In the genomic region with DNA sequence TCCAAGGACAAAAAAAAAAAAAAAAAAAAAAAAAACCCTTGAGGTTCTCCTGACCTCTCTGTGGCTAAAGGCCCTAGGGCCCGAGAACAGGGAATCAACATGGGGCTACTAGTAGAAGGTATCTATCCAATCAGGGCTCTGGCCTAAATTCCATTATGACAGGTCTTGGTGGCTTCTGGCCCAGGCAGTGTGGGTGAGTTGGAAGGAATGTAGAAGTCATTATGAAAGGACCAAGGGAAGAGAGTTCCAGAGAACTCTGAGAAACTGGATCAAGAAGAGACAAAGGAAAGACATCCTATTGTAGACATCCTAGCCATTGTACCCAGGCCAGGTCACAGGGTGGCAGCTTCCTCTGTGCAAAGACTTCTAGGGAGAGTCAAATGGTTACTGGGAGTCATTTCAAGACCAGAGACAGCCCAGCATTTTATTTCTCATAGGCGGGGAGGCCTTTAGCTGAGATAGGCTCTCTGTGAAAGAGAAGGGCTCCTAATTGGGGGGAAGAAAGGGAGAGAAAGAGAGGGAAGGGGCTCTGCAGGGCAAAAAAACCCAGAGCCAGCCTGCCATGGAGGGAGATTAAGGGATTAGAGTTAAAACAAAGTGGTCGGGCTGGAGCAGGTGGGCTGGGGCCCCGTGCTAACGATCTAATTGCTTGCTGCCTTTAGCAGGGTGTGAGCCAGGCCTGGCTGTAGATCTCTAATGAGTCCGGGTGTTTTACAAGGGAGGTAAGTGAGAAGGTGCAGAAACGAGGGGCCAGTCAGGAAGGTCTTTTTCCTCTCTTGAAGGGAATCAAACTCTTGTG, we compare ENCODE assay signal across 13 mouse cellular contexts. TPM values are rescaled to one million over a fixed set of nuclear protein-coding genes. Genes with fewer than 3 reads are reported as not detected.
A peak's percentile ranks its signal among the peaks of the same experiment; 100 is the strongest.
DNase-seq lines count a peak whose midpoint lies in the region; ATAC-seq lines count a peak whose summit lies in the region.
"Had no signal": no experiment of that assay in that cellular context is flagged by ENCODE, and none has a peak within 500 bp of the region (broad histone marks: within the 10 kb centered on the region; RNA-seq: fewer than 3 reads in every experiment).

No protein-coding gene starts in this region.

- peak overlapping the region; percentile 17; the same call in 1 of the 2 replicates for H3K9ac ChIP-seq in forebrain, embryonic 14.5 days (ENCODE audit: low read length)
- H3K9ac ChIP-seq in midbrain, embryonic 13.5 days (replicated peaks): no peak overlapping the region
- H3K9ac ChIP-seq: embryonic facial prominence, embryonic 15.5 days; heart, embryonic 12.5 days; intestine, embryonic 15.5 days had no signal

- H3K36me3 ChIP-seq in forebrain, embryonic 14.5 days (ENCODE audit: control insufficient read depth, insufficient read depth, low read length): peaks cover 27% of the 10 kb centered on the region
- H3K36me3 ChIP-seq in midbrain, embryonic 13.5 days: peaks cover 25% of the 10 kb centered on the region
- H3K36me3 ChIP-seq: embryonic facial prominence, embryonic 15.5 days; heart, embryonic 12.5 days; intestine, embryonic 15.5 days had no signal

- H3K27me3 ChIP-seq in forebrain, embryonic 14.5 days (replicated peaks; ENCODE audit: control insufficient read depth, insufficient read depth, low read length): no peaks in the 10 kb centered on the region
- peaks cover 43% of the 10 kb centered on the region for H3K27me3 ChIP-seq in midbrain, embryonic 13.5 days

- H3K4me3 ChIP-seq in forebrain, embryonic 14.5 days (ENCODE audit: low read depth, low read length): no peak overlapping the region
- no peak overlapping the region for H3K4me3 ChIP-seq in midbrain, embryonic 13.5 days (replicated peaks)
- H3K4me3 ChIP-seq: embryonic facial prominence, embryonic 15.5 days; heart, embryonic 12.5 days; intestine, embryonic 15.5 days had no signal

- peak; percentile 73 for DNase-seq in 3T3-L1 (ENCODE audit: low read depth, low spot score)
- DNase-seq in Muller cell, postnatal 12 days (ENCODE audit: inconsistent ontology term): peak; percentile 86
- DNase-seq in forebrain, embryonic 14.5 days (ENCODE audit: low spot score): peak; percentile 83
- no peak for DNase-seq in urinary bladder, postnatal 36 days (ENCODE audit: low spot score in 2 of 2)
- DNase-seq in testis, postnatal 10 days (ENCODE audit: low spot score): no peak
- DNase-seq in heart, postnatal 25 days (ENCODE audit: low spot score): no peak

- peak overlapping the region; percentile 97 for H3K27ac ChIP-seq in forebrain, embryonic 14.5 days (ENCODE audit: low read depth, low read length)
- H3K27ac ChIP-seq in midbrain, embryonic 13.5 days: peak overlapping the region; percentile 96
- H3K27ac ChIP-seq: embryonic facial prominence, embryonic 15.5 days; intestine, embryonic 15.5 days had no signal

- peak; percentile 15 for ATAC-seq in forebrain, embryonic 14.5 days
- ATAC-seq in midbrain, embryonic 13.5 days: no peak
- ATAC-seq: intestine, embryonic 15.5 days had no signal

- 2% methylated on average over 7 of the region's 7 CpGs for WGBS in forebrain, embryonic 14.5 days
- WGBS in midbrain, embryonic 13.5 days: 13% methylated on average over 7 of the region's 7 CpGs

- intact Hi-C loops in heart, postnatal 25 days (cut with DNase I): no loop called here

- no peaks in the 10 kb centered on the region for H3K9me3 ChIP-seq in forebrain, embryonic 14.5 days (replicated peaks; ENCODE audit: control insufficient read depth, low read length)
- no peaks in the 10 kb centered on the region for H3K9me3 ChIP-seq in midbrain, embryonic 13.5 days
- H3K9me3 ChIP-seq: embryonic facial prominence, embryonic 15.5 days; heart, embryonic 12.5 days; intestine, embryonic 15.5 days had no signal

- H3K4me1 ChIP-seq in forebrain, embryonic 14.5 days (ENCODE audit: control insufficient read depth, insufficient read depth, low read length): peaks cover 83% of the 10 kb centered on the region
- H3K4me1 ChIP-seq in midbrain, embryonic 13.5 days (replicated peaks): peaks cover 87% of the 10 kb centered on the region
- H3K4me1 ChIP-seq: embryonic facial prominence, embryonic 15.5 days; heart, embryonic 12.5 days; intestine, embryonic 15.5 days had no signal

- H3K4me2 ChIP-seq in forebrain, embryonic 14.5 days (ENCODE audit: low read length): no peak overlapping the region
- no peak overlapping the region for H3K4me2 ChIP-seq in midbrain, embryonic 13.5 days (replicated peaks)
- H3K4me2 ChIP-seq: embryonic facial prominence, embryonic 15.5 days; heart, embryonic 12.5 days; intestine, embryonic 15.5 days had no signal

RNA-seq across cellular contexts. Expression of gene Rhbg, which starts 21.5 kb away (rescaled TPM):
- polyA plus RNA-seq in forebrain, embryonic 14.5 days (2014; fragmentation: Nextera tagmentation; extraction: Ambion mirVana): 0.25 TPM in 1 of 2 replicates, not detected in the other
- polyA plus RNA-seq in midbrain, embryonic 13.5 days (2015; fragmentation: Nextera tagmentation; extraction: Ambion mirVana): 0.12 TPM in 1 of 2 replicates, not detected in the other
- not detected for total RNA-seq in heart, postnatal 25 days (2021)
- total RNA-seq: gastrocnemius, adult 18-20 months; layer of hippocampus, adult 18-20 months; monocyte, adult 5-6 weeks had no signal

RNA-seq across cellular contexts. Expression of gene Gm38392, which starts 54.0 kb away (rescaled TPM):
- 0.18 and 0.22 TPM in 2 replicates for polyA plus RNA-seq in forebrain, embryonic 14.5 days (2014; fragmentation: Nextera tagmentation; extraction: Ambion mirVana)
- polyA plus RNA-seq in midbrain, embryonic 13.5 days (2015; fragmentation: Nextera tagmentation; extraction: Ambion mirVana): 0.16 TPM in 1 of 2 replicates, not detected in the other
- total RNA-seq in heart, postnatal 25 days (2021): under 1 TPM in 1 of 2 experiments, not detected in 1; 0.22 TPM
- total RNA-seq: monocyte, adult 5-6 weeks had no signal
- polyA plus RNA-seq: heart, embryonic 12.5 days had no signal

Comparison
In these comparisons a context has a peak if more than half of its experiments do, and no peak if none do; other contexts are left out.
1. DNase-seq: peak in 3T3-L1 (single experiment), Muller cell, postnatal 12 days (single experiment) and forebrain, embryonic 14.5 days (single experiment); none in urinary bladder, postnatal 36 days (0 of 2), testis, postnatal 10 days (single experiment) and heart, postnatal 25 days (single experiment).